Mouse (Mus musculus): ENCODE results near the gene Madcam1.

GRCm38 (mm10) chr10:79704065-79704969 lies 40.0 kb downstream of the Madcam1 start, which contains the start of gene Bsg:
- no peak for TF ChIP-seq CTCF (IDR thresholded peaks at IDR 0.05; ENCODE audit: low read depth, low read length)
- no peak for TF ChIP-seq GATA1 (IDR thresholded peaks at IDR 0.05; ENCODE audit: borderline replicate concordance, low read length)

All from G1E (cell line).